Mouse (Mus musculus) neural tube, embryonic 14.5 days (tissue): ENCODE data around the gene Nol8. TPM values are rescaled to one million over a fixed set of nuclear protein-coding genes. Genes with fewer than 3 reads are reported as not detected.

Experiments
- ATAC-seq: fragments of 200-750 bp; cut with Nextera tagmentation; 2 replicates; pipeline ENCODE4 v1.8.0; 2017; ENCODE audit warnings: low read depth, mild to moderate bottlenecking, moderate TSS enrichment, moderate library complexity
- H3K27ac ChIP-seq: fragments of 300-500 bp; sonication (generic); 2 replicates; pipeline ENCODE4 v1.5.1; 2014; ENCODE audit warnings: low read depth, mild to moderate bottlenecking, control low read depth, low read length, moderate library complexity, mixed read lengths
- H3K27me3 ChIP-seq: fragments of 300-500 bp; sonication (generic); 2 replicates; pipeline ENCODE4 v1.6.1; 2014; ENCODE audit warnings: low read length; ENCODE audit not compliant: control insufficient read depth, insufficient read depth
- H3K36me3 ChIP-seq: fragments of 300-500 bp; sonication (generic); 2 replicates; pipeline ENCODE4 v1.6.1; 2014; ENCODE audit warnings: low read length, mixed read lengths; ENCODE audit not compliant: control insufficient read depth, insufficient read depth
- H3K4me1 ChIP-seq: fragments of 300-500 bp; sonication (generic); 2 replicates; pipeline ENCODE4 v1.6.1; 2014; ENCODE audit warnings: low read length; ENCODE audit not compliant: control insufficient read depth, insufficient read depth
- H3K4me2 ChIP-seq: fragments of 300-500 bp; sonication (generic); 2 replicates; pipeline ENCODE4 v1.6.1; 2014; ENCODE audit warnings: mild to moderate bottlenecking, low read depth, low read length, control low read depth
- H3K4me3 ChIP-seq: fragments of 300-500 bp; sonication (generic); 2 replicates; pipeline ENCODE4 v1.5.1; 2014; ENCODE audit warnings: low read depth, low read length, control low read depth, mixed read lengths
- H3K9ac ChIP-seq: fragments of 300-500 bp; sonication (generic); replicated peaks from 2 replicates; pipeline ENCODE4 v1.6.1; 2014; ENCODE audit warnings: low read depth, mild to moderate bottlenecking, control low read depth, low read length, mixed read lengths
- H3K9me3 ChIP-seq: fragments of 300-500 bp; sonication (generic); 2 replicates; pipeline ENCODE4 v1.6.1; 2016; ENCODE audit warnings: low read length; ENCODE audit not compliant: control insufficient read depth
- WGBS: fragments of 180-500 bp; shearing (Covaris S2); extraction: QIAGEN DNeasy Blood & Tissue Kit; methylation state at CpG from one replicate; pipeline ENCODE4 v1.1.7; 2014; 5-methylcytosine and 5-hydroxymethylcytosine counted together
- polyA plus RNA-seq: library from polyadenylated mRNA; unstranded; fragments of >200 nt; fragmentation: Nextera tagmentation; extraction: Ambion mirVana; gene quantifications from 2 replicates; pipeline ENCODE4 v1.2.1, GENCODE M21; 2014

Nol8 gene
- polyA plus RNA-seq, 1 experiment from 2014 or later = 19.3 TPM

DNA sequence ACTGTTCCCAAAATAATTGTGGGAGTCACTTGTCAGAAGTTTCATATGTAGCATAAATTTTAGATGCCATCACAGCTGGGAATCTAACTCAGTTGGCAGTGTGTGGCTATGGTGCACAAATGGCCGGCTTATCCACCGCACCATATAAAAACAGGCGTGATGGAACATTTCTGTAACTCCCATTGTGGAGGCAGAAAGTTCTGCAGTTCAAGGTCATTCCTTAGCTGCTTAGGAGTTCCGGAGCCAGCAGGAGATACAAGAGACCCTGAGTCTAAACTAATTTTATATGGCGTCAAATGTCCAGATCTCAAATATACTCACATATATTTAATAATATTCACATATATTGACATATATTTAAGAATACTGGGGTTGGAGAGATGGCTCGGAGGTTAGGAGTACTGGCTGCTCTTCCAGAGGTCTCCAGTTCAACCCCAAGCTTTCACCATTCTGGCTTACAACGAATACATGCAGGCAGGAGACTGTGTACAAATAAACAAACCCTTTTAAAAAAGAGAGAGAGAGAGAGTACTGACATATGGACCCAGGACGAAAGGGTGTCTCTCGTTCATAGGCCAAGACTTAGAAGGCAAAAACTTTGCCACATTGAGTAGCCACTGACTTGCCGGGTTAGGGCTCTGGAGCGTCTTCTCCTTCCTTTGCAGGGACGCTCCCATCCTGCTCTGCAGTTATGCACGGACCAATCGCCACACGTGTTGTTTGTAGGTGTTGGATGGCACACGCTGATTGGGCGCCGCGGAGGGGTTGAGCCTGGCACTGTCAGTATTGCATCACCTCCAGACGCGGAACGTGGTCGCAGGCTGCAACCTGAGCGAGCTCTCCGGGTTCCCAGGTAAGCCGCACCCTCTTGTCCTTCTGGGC is 28.7 kb downstream of the Nol8 start, which contains the start of gene Iars:
Gene Iars, plus strand, starts transcription at position 750 of the 882 bp plus-strand sequence.
- ATAC-seq = peak; percentile 100
- Histone ChIP-seq H3K27ac (peak within 1 kb of the TSS; percentile 29; the same call in 1 of the 2 replicates), H3K27me3 (no peaks in the 10 kb centered on the region), H3K36me3 (peaks cover 9% of the 10 kb centered on the region; the same call in 1 of the 2 replicates), H3K4me3 (peak within 1 kb of the TSS; percentile 64), H3K4me1 (peaks cover 20% of the 10 kb centered on the region), H3K4me2 (peak within 1 kb of the TSS; percentile 95), H3K9ac (peak within 1 kb of the TSS; percentile 63), H3K9me3 (no peaks in the 10 kb centered on the region)
- 5% methylated on average over 26 of the region's 26 CpGs for WGBS

- Histone ChIP-seq H3K9me3 (no peaks in the 10 kb centered on the region), H3K9ac (peak overlapping the region; percentile 63), H3K4me2 (peak overlapping the region; percentile 95), H3K27ac (peak overlapping the region; percentile 29; the same call in 1 of the 2 replicates), H3K4me3 (peak overlapping the region; percentile 64), H3K36me3 (0 out of 2 replicates have a peak, but pooled peaks cover 7% of the 10 kb centered on the region), H3K27me3 (no peaks in the 10 kb centered on the region), H3K4me1 (peaks cover 20% of the 10 kb centered on the region)
- 1% methylated on average over 20 of the region's 20 CpGs for WGBS
- ATAC-seq = no peak; the same call in 1 of the 2 replicates
These were observed 29.5 kb downstream of the Nol8 start for GRCm38 (mm10) chr13:49682233-49682846.

- H3K4me2 ChIP-seq = no peak overlapping the region
- no peak overlapping the region for H3K27ac ChIP-seq
- WGBS = 15% methylated on average over 4 of the region's 4 CpGs
- peaks cover 14% of the 10 kb centered on the region; the same call in 1 of the 2 replicates for H3K36me3 ChIP-seq
- no peak overlapping the region for H3K4me3 ChIP-seq
- no peak overlapping the region for H3K9ac ChIP-seq
- H3K4me1 ChIP-seq = peaks cover 20% of the 10 kb centered on the region
- ATAC-seq = no peak
- H3K9me3 ChIP-seq = no peaks in the 10 kb centered on the region
- H3K27me3 ChIP-seq = no peaks in the 10 kb centered on the region
These were observed 31.4 kb downstream of the Nol8 start for GRCm38 (mm10) chr13:49684266-49684665.

GRCm38 (mm10) chr13:49691056-49691455 is 38.2 kb downstream of the Nol8 start:
- 97% methylated on average over 5 of the region's 5 CpGs for WGBS
- Histone ChIP-seq H3K36me3 (peaks cover 49% of the 10 kb centered on the region), H3K9me3 (no peaks in the 10 kb centered on the region), H3K4me1 (no peaks in the 10 kb centered on the region), H3K9ac (no peak overlapping the region), H3K27me3 (no peaks in the 10 kb centered on the region), H3K4me2 (no peak overlapping the region), H3K4me3 (no peak overlapping the region), H3K27ac (no peak overlapping the region)
- ATAC-seq = no peak

GRCm38 (mm10) chr13:49703216-49703779 is 50.4 kb downstream of the Nol8 start:
- H3K4me3 ChIP-seq = no peak overlapping the region
- no peaks in the 10 kb centered on the region for H3K9me3 ChIP-seq
- no peak overlapping the region for H3K27ac ChIP-seq
- WGBS = 88% methylated on average over 11 of the region's 11 CpGs
- H3K36me3 ChIP-seq = peaks cover 50% of the 10 kb centered on the region
- H3K4me2 ChIP-seq = no peak overlapping the region
- no peak overlapping the region for H3K9ac ChIP-seq
- H3K4me1 ChIP-seq = peaks cover 5% of the 10 kb centered on the region; the same call in 1 of the 2 replicates
- peak; percentile 24; the same call in 1 of the 2 replicates for ATAC-seq
- no peaks in the 10 kb centered on the region for H3K27me3 ChIP-seq

DNA sequence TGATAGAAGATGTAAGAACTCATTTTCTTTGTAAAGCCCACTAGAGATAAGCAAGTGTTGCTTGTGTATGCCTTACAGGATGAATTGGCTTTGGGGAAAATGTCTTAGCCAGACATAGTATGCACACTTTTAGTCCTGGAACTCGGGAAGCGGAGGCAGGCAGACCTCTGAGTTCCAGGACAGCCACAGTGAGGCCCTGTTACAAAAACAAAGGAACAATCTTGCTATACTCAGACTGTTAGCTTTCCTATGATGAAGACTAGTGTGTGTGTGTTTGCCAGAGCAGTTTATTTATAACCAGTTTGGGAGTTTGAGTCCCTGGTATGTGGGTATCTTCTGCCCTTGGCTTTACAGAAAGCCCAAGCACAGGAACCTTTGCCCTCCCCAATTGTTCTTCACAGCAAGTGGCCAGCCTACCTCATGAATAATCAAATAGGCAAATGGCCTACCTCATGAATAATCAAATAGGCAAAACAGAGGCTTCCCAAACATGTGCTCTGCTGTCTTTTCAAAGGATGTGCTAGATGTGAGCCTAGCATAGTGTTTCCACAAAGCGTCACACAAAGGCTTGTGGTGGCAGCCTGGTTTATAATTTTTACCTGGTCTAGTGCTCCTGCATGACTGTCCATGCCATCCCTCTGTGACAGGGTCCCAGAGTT is 53.3 kb downstream of the Nol8 start:
- peak; percentile 80 for ATAC-seq

GRCm38 (mm10) chr13:49708311-49708710 is 55.4 kb downstream of the Nol8 start:
- H3K9me3 ChIP-seq = no peaks in the 10 kb centered on the region
- ATAC-seq = no peak
- H3K36me3 ChIP-seq = peaks cover 65% of the 10 kb centered on the region
- H3K4me2 ChIP-seq = no peak overlapping the region
- no peak overlapping the region for H3K27ac ChIP-seq
- H3K9ac ChIP-seq = no peak overlapping the region
- H3K4me3 ChIP-seq = no peak overlapping the region
- H3K27me3 ChIP-seq = no peaks in the 10 kb centered on the region
- peaks cover 5% of the 10 kb centered on the region; the same call in 1 of the 2 replicates for H3K4me1 ChIP-seq
- 93% methylated on average over 8 of the region's 8 CpGs for WGBS

More for the DNA sequence above, 53.3 kb downstream of the Nol8 start:
- Histone ChIP-seq H3K4me3 (no peak overlapping the region), H3K4me1 (peaks cover 5% of the 10 kb centered on the region; the same call in 1 of the 2 replicates), H3K27ac (0 out of 2 replicates have a peak overlapping the region, but pooled peaks have one; percentile 18), H3K27me3 (no peaks in the 10 kb centered on the region), H3K4me2 (no peak overlapping the region), H3K9me3 (no peaks in the 10 kb centered on the region), H3K36me3 (peaks cover 67% of the 10 kb centered on the region), H3K9ac (no peak overlapping the region)
- 42% methylated on average over 3 of the region's 3 CpGs for WGBS

- Histone ChIP-seq H3K4me2 (no peak overlapping the region), H3K36me3 (peaks cover 60% of the 10 kb centered on the region), H3K9me3 (no peaks in the 10 kb centered on the region), H3K4me3 (no peak overlapping the region), H3K27ac (no peak overlapping the region), H3K4me1 (no peaks in the 10 kb centered on the region), H3K27me3 (no peaks in the 10 kb centered on the region), H3K9ac (no peak overlapping the region)
- 95% methylated on average over 12 of the region's 12 CpGs for WGBS
- no peak for ATAC-seq
These were observed 59.3 kb downstream of the Nol8 start for GRCm38 (mm10) chr13:49712047-49712721.
